Mouse (Mus musculus): ENCODE results near the gene Ppil2.

DNA sequence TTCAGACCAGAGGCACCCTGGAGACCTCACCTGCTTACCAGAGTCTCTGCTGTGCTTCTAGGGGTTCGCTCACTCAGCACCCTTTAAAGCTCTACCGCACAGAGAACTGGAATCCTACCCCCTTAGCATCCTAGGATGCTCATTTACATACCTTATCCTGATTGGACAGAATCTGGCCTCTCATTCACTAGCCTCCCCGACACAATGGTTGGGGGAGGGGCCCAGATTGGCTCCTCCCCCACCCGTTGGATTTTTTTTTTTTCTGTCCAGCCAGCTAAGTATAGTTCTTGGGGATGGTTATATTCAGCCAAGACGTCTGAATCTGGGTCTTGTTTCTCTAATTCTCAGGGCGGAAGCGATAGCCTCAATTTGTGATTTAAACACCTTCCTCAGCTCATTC, 33.3 kb upstream of the Ppil2 start, which contains the start of gene Ydjc:
- TF ChIP-seq EP300 (IDR thresholded peaks at IDR 0.05; ENCODE audit: low read depth), result no peak
- no peak for TF ChIP-seq CTCF (IDR thresholded peaks at IDR 0.05; ENCODE audit: low read depth)
